Mouse (Mus musculus) midbrain, embryonic 15.5 days (tissue): ENCODE data around the gene P2rx6. TPM values are rescaled to one million over a fixed set of nuclear protein-coding genes. Genes with fewer than 3 reads are reported as not detected.

Source experiments
- ATAC-seq: fragments of 200-750 bp; cut with Nextera tagmentation; replicated peaks from 2 replicates; pipeline ENCODE4 v1.8.0; 2017; ENCODE audit warnings: moderate TSS enrichment
- H3K27ac ChIP-seq: fragments of 300-500 bp; sonication (generic); 2 replicates; pipeline ENCODE4 v1.5.1; 2015; ENCODE audit warnings: mild to moderate bottlenecking, inconsistent platforms
- H3K27me3 ChIP-seq: fragments of 300-500 bp; sonication (generic); replicated peaks from 2 replicates; pipeline ENCODE4 v1.6.1; 2015; ENCODE audit warnings: inconsistent platforms
- H3K36me3 ChIP-seq: fragments of 300-500 bp; sonication (generic); replicated peaks from 2 replicates; pipeline ENCODE4 v1.6.1; 2015; ENCODE audit warnings: inconsistent platforms
- H3K4me1 ChIP-seq: fragments of 300-500 bp; sonication (generic); 2 replicates; pipeline ENCODE4 v1.6.1; 2015; ENCODE audit warnings: inconsistent platforms
- H3K4me2 ChIP-seq: fragments of 300-500 bp; sonication (generic); 2 replicates; pipeline ENCODE4 v1.6.1; 2015; ENCODE audit warnings: inconsistent platforms, mild to moderate bottlenecking, moderate library complexity
- H3K4me3 ChIP-seq: fragments of 300-500 bp; sonication (generic); 2 replicates; pipeline ENCODE4 v1.5.1; 2015; ENCODE audit warnings: mild to moderate bottlenecking, inconsistent platforms
- H3K9ac ChIP-seq: fragments of 300-500 bp; sonication (generic); 2 replicates; pipeline ENCODE4 v1.6.1; 2015; ENCODE audit warnings: mild to moderate bottlenecking, inconsistent platforms
- H3K9me3 ChIP-seq: fragments of 300-500 bp; sonication (generic); 2 replicates; pipeline ENCODE4 v1.6.1; 2016; ENCODE audit warnings: inconsistent platforms
- WGBS: fragments of 180-500 bp; shearing (Covaris S2); methylation state at CpG from one replicate; pipeline ENCODE4 v1.1.7; 2015; ENCODE audit warnings: mixed read lengths; 5-methylcytosine and 5-hydroxymethylcytosine counted together
- polyA plus RNA-seq: library from polyadenylated mRNA; unstranded; fragments of >200 nt; fragmentation: Nextera tagmentation; extraction: Ambion mirVana; gene quantifications from 2 replicates; pipeline ENCODE4 v1.2.1, GENCODE M21; 2015

Gene P2rx6
- polyA plus RNA-seq, 1 experiment from 2014 or later: 3.1 TPM

DNA sequence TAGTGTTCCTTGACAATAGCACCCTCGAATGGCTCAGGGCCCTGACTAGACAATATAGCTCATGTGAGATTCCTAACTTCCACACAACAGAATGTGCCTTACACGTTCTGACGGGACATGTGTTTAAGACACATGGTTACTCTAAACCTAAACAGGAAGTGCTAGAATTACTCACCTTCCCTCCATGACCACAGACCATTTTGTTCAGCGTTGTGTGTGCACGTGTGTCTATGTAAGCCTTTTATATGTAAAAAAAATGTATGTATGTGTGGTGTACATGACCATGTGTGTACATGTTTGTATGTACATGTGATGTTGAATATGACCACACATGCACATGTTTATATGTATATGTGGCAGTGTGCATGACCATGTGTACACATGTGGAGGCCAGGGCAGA lies 54.5 kb downstream of the P2rx6 start:
- H3K4me3 ChIP-seq: no peak overlapping the region
- peaks cover 15% of the 10 kb centered on the region for H3K4me1 ChIP-seq
- no peaks in the 10 kb centered on the region for H3K36me3 ChIP-seq
- H3K27ac ChIP-seq: no peak overlapping the region
- H3K4me2 ChIP-seq: no peak overlapping the region
- ATAC-seq: no peak
- no peak overlapping the region for H3K9ac ChIP-seq
- H3K9me3 ChIP-seq: no peaks in the 10 kb centered on the region
- 88% methylated on average over 5 of the region's 5 CpGs for WGBS
- no peaks in the 10 kb centered on the region for H3K27me3 ChIP-seq

- Histone ChIP-seq H3K9me3 (no peaks in the 10 kb centered on the region), H3K4me3 (no peak overlapping the region), H3K27ac (no peak overlapping the region), H3K36me3 (0 out of 2 replicates have a peak, but pooled peaks cover 2% of the 10 kb centered on the region), H3K4me1 (peaks cover 15% of the 10 kb centered on the region), H3K4me2 (no peak overlapping the region), H3K27me3 (no peaks in the 10 kb centered on the region), H3K9ac (no peak overlapping the region)
- no peak; the same call in 1 of the 2 replicates for ATAC-seq
- WGBS: 16% methylated on average over 13 of the region's 13 CpGs
These were observed 56.4 kb downstream of the P2rx6 start for GRCm38 (mm10) chr16:17617922-17618565.

GRCm38 (mm10) chr16:17619198-17620105 lies 57.8 kb downstream of the P2rx6 start, which contains the start of gene Smpd4:
Smpd4 (plus strand) TSS chr16:17619354.
- H3K36me3 ChIP-seq: peaks cover 13% of the 10 kb centered on the region; the same call in 1 of the 2 replicates
- ATAC-seq: peak; percentile 90
- peak within 1 kb of the TSS; percentile 66 for H3K27ac ChIP-seq
- WGBS: 3% methylated on average over 60 of the region's 60 CpGs
- H3K4me3 ChIP-seq: peak within 1 kb of the TSS; percentile 85
- H3K9me3 ChIP-seq: no peaks in the 10 kb centered on the region
- H3K9ac ChIP-seq: peak within 1 kb of the TSS; percentile 83
- no peaks in the 10 kb centered on the region for H3K27me3 ChIP-seq
- H3K4me1 ChIP-seq: peaks cover 15% of the 10 kb centered on the region
- H3K4me2 ChIP-seq: peak within 1 kb of the TSS; percentile 87

GRCm38 (mm10) chr16:17621936-17622335 lies 60.3 kb downstream of the P2rx6 start:
- Histone ChIP-seq H3K9me3 (no peaks in the 10 kb centered on the region), H3K4me1 (peaks cover 15% of the 10 kb centered on the region), H3K27me3 (no peaks in the 10 kb centered on the region), H3K9ac (no peak overlapping the region), H3K36me3 (peaks cover 25% of the 10 kb centered on the region; the same call in 1 of the 2 replicates), H3K4me2 (no peak overlapping the region), H3K27ac (no peak overlapping the region), H3K4me3 (no peak overlapping the region)
- 94% methylated on average over 1 of the region's 1 CpGs for WGBS
- no peak for ATAC-seq

- Histone ChIP-seq H3K4me1 (0 out of 2 replicates have a peak, but pooled peaks cover 3% of the 10 kb centered on the region), H3K4me2 (no peak overlapping the region), H3K9me3 (no peaks in the 10 kb centered on the region), H3K9ac (no peak overlapping the region), H3K27me3 (no peaks in the 10 kb centered on the region), H3K36me3 (peaks cover 53% of the 10 kb centered on the region), H3K27ac (no peak overlapping the region), H3K4me3 (no peak overlapping the region)
- ATAC-seq: peak; percentile 58; the same call in 1 of the 2 replicates
- WGBS: 72% methylated on average over 8 of the region's 8 CpGs
These were observed 64.0 kb downstream of the P2rx6 start for GRCm38 (mm10) chr16:17625488-17626268.

GRCm38 (mm10) chr16:17626269-17626555 lies 64.5 kb downstream of the P2rx6 start:
- H3K9me3 ChIP-seq: no peaks in the 10 kb centered on the region
- H3K4me2 ChIP-seq: no peak overlapping the region
- no peaks in the 10 kb centered on the region for H3K4me1 ChIP-seq
- H3K9ac ChIP-seq: no peak overlapping the region
- no peak for ATAC-seq
- peaks cover 56% of the 10 kb centered on the region for H3K36me3 ChIP-seq
- no peaks in the 10 kb centered on the region for H3K27me3 ChIP-seq
- no peak overlapping the region for H3K4me3 ChIP-seq
- WGBS: 97% methylated on average over 5 of the region's 5 CpGs
- H3K27ac ChIP-seq: no peak overlapping the region

Other genes with a start within 250 kb of the P2rx6 start
- gene Serpind1, start 230.5 kb upstream of the P2rx6 start, polyA plus RNA-seq: 5.8 and 6.0 TPM in 2 replicates
- gene Snap29, start 155.9 kb upstream of the P2rx6 start, polyA plus RNA-seq: 24.5 and 25.1 TPM in 2 replicates
- 68.4 and 77.8 TPM in 2 replicates for gene Pi4ka, start 155.6 kb upstream of the P2rx6 start, polyA plus RNA-seq
- gene Crkl, start 109.9 kb upstream of the P2rx6 start, polyA plus RNA-seq: 83.2 and 89.6 TPM in 2 replicates
- gene Aifm3, start 72.3 kb upstream of the P2rx6 start, polyA plus RNA-seq: 16.8 and 17.9 TPM in 2 replicates
- 146 and 164 TPM in 2 replicates for gene Lztr1, start 53.2 kb upstream of the P2rx6 start, polyA plus RNA-seq
- gene Thap7, start 30.7 kb upstream of the P2rx6 start, polyA plus RNA-seq: 60.4 and 65.3 TPM in 2 replicates
- 1.3 TPM in 2 replicates for gene Lrrc74b, start 638 bp upstream of the P2rx6 start, polyA plus RNA-seq
- gene Slc7a4, start 21.3 kb downstream of the P2rx6 start, polyA plus RNA-seq: 38.7 and 42.7 TPM in 2 replicates
- 30.1 and 34.7 TPM in 2 replicates for gene Smpd4, start 57.5 kb downstream of the P2rx6 start, polyA plus RNA-seq
- 11.2 and 11.5 TPM in 2 replicates for gene Ccdc74a, start 84.6 kb downstream of the P2rx6 start, polyA plus RNA-seq
- gene Med15, start 171.0 kb downstream of the P2rx6 start, polyA plus RNA-seq: 53.2 and 59.4 TPM in 2 replicates
- 93.2 and 93.4 TPM in 2 replicates for gene Klhl22, start 197.7 kb downstream of the P2rx6 start, polyA plus RNA-seq
- 1.7 and 2.6 TPM in 2 replicates for gene Scarf2, start 235.4 kb downstream of the P2rx6 start, polyA plus RNA-seq